Mouse (Mus musculus) neural tube, embryonic 14.5 days (tissue): Measurements from ENCODE around the gene Rnasek. TPM values are rescaled to one million over a fixed set of nuclear protein-coding genes. Genes with fewer than 3 reads are reported as not detected.

Experiments
- ATAC-seq: fragments of 200-750 bp; cut with Nextera tagmentation; 2 replicates; pipeline ENCODE4 v1.8.0; 2017; ENCODE audit warnings: low read depth, mild to moderate bottlenecking, moderate TSS enrichment, moderate library complexity
- H3K27ac ChIP-seq: fragments of 300-500 bp; sonication (generic); 2 replicates; pipeline ENCODE4 v1.5.1; 2014; ENCODE audit warnings: low read depth, mild to moderate bottlenecking, control low read depth, low read length, moderate library complexity, mixed read lengths
- H3K27me3 ChIP-seq: fragments of 300-500 bp; sonication (generic); 2 replicates; pipeline ENCODE4 v1.6.1; 2014; ENCODE audit warnings: low read length; ENCODE audit not compliant: control insufficient read depth, insufficient read depth
- H3K36me3 ChIP-seq: fragments of 300-500 bp; sonication (generic); 2 replicates; pipeline ENCODE4 v1.6.1; 2014; ENCODE audit warnings: low read length, mixed read lengths; ENCODE audit not compliant: control insufficient read depth, insufficient read depth
- H3K4me1 ChIP-seq: fragments of 300-500 bp; sonication (generic); 2 replicates; pipeline ENCODE4 v1.6.1; 2014; ENCODE audit warnings: low read length; ENCODE audit not compliant: control insufficient read depth, insufficient read depth
- H3K4me2 ChIP-seq: fragments of 300-500 bp; sonication (generic); 2 replicates; pipeline ENCODE4 v1.6.1; 2014; ENCODE audit warnings: mild to moderate bottlenecking, low read depth, low read length, control low read depth
- H3K4me3 ChIP-seq: fragments of 300-500 bp; sonication (generic); 2 replicates; pipeline ENCODE4 v1.5.1; 2014; ENCODE audit warnings: low read depth, low read length, control low read depth, mixed read lengths
- H3K9ac ChIP-seq: fragments of 300-500 bp; sonication (generic); replicated peaks from 2 replicates; pipeline ENCODE4 v1.6.1; 2014; ENCODE audit warnings: low read depth, mild to moderate bottlenecking, control low read depth, low read length, mixed read lengths
- H3K9me3 ChIP-seq: fragments of 300-500 bp; sonication (generic); 2 replicates; pipeline ENCODE4 v1.6.1; 2016; ENCODE audit warnings: low read length; ENCODE audit not compliant: control insufficient read depth
- WGBS: fragments of 180-500 bp; shearing (Covaris S2); extraction: QIAGEN DNeasy Blood & Tissue Kit; methylation state at CpG from one replicate; pipeline ENCODE4 v1.1.7; 2014; 5-methylcytosine and 5-hydroxymethylcytosine counted together
- polyA plus RNA-seq: library from polyadenylated mRNA; unstranded; fragments of >200 nt; fragmentation: Nextera tagmentation; extraction: Ambion mirVana; gene quantifications from 2 replicates; pipeline ENCODE4 v1.2.1, GENCODE M21; 2014

Rnasek gene
- polyA plus RNA-seq, 1 experiment from 2014 or later: 413 TPM

DNA sequence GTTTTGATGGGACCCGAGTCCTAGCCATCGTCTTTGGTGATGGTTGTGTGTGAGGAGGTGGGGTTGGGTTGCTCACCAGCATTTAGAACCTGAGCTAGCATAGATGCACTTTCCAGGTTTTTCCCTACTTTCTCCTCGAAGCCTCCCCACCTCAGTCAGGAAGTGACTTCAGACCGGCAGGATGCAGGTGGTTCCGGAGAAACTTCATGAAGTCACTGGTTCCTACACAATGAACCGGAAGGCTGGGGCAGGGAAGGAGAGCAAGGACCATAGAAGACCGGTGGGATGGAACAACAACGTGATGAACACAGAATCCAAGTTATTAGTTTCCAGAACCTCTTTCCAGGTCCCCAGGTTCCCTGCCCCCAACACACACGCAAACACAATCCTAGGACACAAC is 15.9 kb downstream of the Rnasek start:
- H3K4me1 ChIP-seq: peaks cover 21% of the 10 kb centered on the region
- H3K4me3 ChIP-seq: no peak overlapping the region
- no peak for ATAC-seq
- H3K36me3 ChIP-seq: no peaks in the 10 kb centered on the region
- H3K27ac ChIP-seq: no peak overlapping the region
- peaks cover 7% of the 10 kb centered on the region for H3K27me3 ChIP-seq
- no peaks in the 10 kb centered on the region for H3K9me3 ChIP-seq
- H3K4me2 ChIP-seq: no peak overlapping the region
- 87% methylated on average over 9 of the region's 9 CpGs for WGBS
- H3K9ac ChIP-seq: no peak overlapping the region

DNA sequence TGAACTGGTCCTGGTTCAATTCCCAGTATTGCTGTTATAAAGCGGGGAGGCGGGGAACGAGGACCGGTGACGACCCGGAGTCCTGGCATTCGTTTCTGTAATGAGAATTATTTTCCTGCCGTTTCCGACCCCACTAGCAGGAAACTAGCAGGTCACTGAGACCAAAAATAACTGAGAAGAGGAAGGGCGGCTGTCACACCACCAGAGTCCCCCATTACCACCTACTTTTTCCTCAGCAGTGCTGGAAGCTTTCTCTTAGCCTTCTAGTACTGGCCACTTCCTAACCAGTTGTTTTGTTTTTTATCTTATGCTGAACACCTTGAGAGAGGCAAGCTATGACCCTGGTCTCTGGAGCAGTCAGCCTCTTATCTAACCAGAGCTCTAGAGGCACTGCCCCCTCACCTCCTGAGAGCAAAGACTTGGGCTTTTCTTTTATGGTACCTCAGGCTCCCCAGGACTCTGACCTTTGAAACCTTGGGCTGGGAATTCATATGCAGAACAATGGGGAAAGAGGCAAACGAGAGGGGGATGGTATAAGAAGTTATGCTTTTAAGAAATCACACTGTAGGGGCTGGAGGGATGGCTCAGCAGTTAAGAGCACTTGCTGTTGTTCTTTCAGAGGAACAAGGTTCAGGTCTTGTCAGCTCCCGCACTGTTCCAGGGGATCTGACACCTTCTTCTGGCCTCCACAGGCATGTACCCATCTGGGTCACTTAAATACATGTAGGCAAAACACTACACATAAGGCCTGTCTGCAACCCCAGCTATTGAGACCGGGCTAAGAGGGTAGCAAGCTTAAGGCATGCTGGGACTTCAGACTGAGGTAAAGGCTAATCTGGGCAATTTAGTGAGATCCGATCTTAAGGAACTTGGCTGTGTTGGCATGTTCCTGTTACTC is 17.8 kb downstream of the Rnasek start:
- Histone ChIP-seq H3K27ac (peak overlapping the region; percentile 81), H3K4me3 (peak overlapping the region; percentile 59), H3K9me3 (no peaks in the 10 kb centered on the region), H3K4me2 (peak overlapping the region; percentile 91), H3K4me1 (peaks cover 26% of the 10 kb centered on the region), H3K9ac (peak overlapping the region; percentile 76), H3K36me3 (no peaks in the 10 kb centered on the region), H3K27me3 (peaks cover 3% of the 10 kb centered on the region; the same call in 1 of the 2 replicates)
- ATAC-seq: no peak
- WGBS: 8% methylated on average over 14 of the region's 14 CpGs

DNA sequence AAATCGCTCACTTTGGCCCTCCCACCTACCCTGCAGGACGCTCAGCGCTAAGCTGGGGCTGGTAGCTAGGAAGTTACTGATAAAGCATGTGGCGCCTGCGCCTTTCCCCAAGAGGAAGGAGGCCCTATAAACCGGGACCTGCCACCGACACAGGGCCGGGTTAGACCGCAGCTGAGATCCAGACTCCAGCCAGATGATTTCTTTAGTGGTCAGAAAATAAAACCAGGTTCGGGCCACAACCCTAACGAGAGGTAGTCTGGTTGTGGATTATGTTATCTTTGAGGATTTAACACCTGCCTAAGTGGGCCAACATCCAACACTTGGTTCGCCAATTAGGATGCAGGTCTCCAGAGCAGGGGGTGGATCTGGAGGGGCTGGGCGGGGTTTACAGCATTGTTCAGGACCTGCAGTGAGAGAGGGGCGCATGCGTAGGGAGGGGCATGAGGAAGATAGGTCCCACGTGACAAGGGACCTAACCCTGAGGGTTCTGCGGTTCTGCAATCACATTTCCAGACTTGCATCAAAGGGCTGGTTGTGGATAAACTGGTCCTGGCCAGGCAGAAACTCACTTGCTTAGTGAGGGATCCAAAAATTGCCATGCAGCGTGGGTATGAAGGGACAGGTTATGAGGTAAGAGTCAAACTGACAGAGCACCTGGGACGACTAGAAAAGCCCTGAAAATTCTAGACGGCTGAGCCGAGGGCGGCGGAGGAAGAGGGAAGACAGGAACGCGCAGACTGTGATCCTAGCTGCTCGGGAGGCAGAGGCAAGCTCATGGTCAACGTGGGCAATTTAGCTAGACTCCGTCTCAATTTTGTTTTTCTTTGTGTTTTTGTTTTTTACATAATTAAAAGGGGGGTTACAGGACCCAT is 18.7 kb downstream of the Rnasek start, which contains the start of gene Slc16a13:
TSS of gene Slc16a13 (minus strand) at position 334 of the 872 bp plus-strand sequence.
- peak; percentile 94 for ATAC-seq

DNA sequence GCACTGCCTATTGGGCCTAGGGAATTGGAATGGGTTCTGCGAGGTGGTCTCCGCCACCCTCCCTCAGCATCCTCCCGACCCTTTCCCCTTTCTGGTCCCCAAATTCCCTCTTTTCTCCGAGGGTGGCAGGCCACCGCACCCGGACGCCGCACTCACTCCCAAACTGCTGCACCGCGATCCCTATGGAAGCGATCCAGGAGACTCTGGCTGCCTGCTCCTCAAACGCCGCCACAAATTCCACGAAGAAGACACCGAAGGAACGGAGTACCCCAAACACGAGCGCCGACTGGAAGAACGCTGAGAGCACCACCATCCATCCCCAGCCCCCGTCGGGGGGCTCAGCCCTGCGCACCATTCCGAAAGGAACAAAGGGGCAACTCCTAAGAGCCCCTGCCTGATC is 19.3 kb downstream of the Rnasek start:
- H3K27ac ChIP-seq: peak overlapping the region; percentile 88
- H3K9ac ChIP-seq: peak overlapping the region; percentile 76
- H3K4me1 ChIP-seq: peaks cover 23% of the 10 kb centered on the region
- H3K4me2 ChIP-seq: peak overlapping the region; percentile 91
- H3K9me3 ChIP-seq: no peaks in the 10 kb centered on the region
- peak overlapping the region; percentile 59 for H3K4me3 ChIP-seq
- peaks cover 18% of the 10 kb centered on the region for H3K27me3 ChIP-seq
- no peaks in the 10 kb centered on the region for H3K36me3 ChIP-seq
- ATAC-seq: no peak
- under 1% methylated on average over 24 of the region's 24 CpGs for WGBS

More for the DNA sequence above, 18.7 kb downstream of the Rnasek start, which contains the start of gene Slc16a13:
- Histone ChIP-seq H3K4me1 (peaks cover 23% of the 10 kb centered on the region), H3K27ac (peak within 1 kb of the TSS; percentile 88), H3K4me3 (peak within 1 kb of the TSS; percentile 59), H3K36me3 (no peaks in the 10 kb centered on the region), H3K9ac (peak within 1 kb of the TSS; percentile 76), H3K27me3 (peaks cover 12% of the 10 kb centered on the region), H3K4me2 (peak within 1 kb of the TSS; percentile 91), H3K9me3 (no peaks in the 10 kb centered on the region)
- under 1% methylated on average over 28 of the region's 28 CpGs for WGBS

DNA sequence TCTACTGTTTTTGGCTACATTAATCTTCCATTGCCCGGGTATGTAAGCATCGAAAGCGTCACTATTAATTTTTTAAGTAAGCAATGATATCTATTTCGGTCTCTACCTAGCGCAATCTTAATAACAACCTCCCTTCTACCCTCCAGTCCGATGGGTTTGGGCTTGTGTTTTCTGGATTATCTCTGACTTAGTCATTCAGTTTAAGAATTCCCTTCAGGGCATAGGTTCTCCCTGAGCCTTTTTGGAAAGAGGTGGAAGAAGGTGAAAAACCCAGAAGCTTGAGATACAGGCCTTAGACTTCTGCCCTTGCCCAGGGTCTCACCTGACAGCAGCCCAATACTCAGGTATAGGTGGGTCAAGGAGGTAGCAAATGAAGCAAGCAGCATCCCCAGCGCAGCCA is 19.8 kb downstream of the Rnasek start:
- Histone ChIP-seq H3K9me3 (no peaks in the 10 kb centered on the region), H3K27ac (peak overlapping the region; percentile 88), H3K4me2 (peak overlapping the region; percentile 91), H3K36me3 (no peaks in the 10 kb centered on the region), H3K9ac (peak overlapping the region; percentile 76), H3K27me3 (peaks cover 20% of the 10 kb centered on the region), H3K4me3 (peak overlapping the region; percentile 59), H3K4me1 (peaks cover 23% of the 10 kb centered on the region)
- ATAC-seq: no peak
- WGBS: 55% methylated on average over 7 of the region's 7 CpGs

DNA sequence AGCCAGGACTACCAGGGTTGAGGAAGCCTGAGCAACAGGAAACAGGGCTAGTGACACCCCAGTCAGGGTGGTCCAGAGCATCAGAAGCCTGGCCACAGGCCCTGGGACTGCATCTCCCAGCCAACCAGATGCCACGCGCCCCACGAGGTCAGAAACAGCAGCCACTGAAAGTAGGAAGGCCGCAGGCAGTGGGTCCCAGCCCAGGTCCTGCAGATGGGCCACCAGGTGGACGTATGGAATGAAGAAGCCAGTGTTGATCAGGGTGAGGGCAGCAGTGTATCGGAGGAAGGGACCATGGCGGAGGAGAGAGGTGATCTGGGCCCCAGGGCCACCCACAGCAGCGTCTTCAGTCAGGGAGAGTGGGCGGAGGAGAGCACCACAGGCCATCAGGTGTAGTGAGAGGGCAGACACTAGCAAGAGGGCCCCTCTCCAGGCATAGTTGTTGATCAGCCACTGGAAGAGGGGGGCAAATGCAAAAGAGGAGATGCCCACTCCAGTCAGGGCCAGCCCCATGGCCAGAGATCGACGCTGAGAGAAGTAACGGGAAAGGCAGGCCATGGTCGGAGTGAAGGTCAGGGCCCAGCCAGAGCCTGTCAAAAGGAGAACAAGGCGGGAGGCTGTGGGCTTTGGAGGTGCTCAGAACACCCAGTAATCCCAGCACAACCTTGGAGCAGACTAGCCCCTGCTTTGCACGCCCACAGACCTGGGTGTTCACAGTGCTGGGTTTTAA is 20.7 kb downstream of the Rnasek start:
- Histone ChIP-seq H3K4me3 (peak overlapping the region; percentile 59; the same call in 1 of the 2 replicates), H3K27ac (no peak overlapping the region), H3K27me3 (peaks cover 27% of the 10 kb centered on the region), H3K4me1 (peaks cover 30% of the 10 kb centered on the region), H3K4me2 (peak overlapping the region; percentile 91), H3K9ac (no peak overlapping the region), H3K9me3 (no peaks in the 10 kb centered on the region), H3K36me3 (no peaks in the 10 kb centered on the region)
- no peak for ATAC-seq
- 91% methylated on average over 15 of the region's 15 CpGs for WGBS

DNA sequence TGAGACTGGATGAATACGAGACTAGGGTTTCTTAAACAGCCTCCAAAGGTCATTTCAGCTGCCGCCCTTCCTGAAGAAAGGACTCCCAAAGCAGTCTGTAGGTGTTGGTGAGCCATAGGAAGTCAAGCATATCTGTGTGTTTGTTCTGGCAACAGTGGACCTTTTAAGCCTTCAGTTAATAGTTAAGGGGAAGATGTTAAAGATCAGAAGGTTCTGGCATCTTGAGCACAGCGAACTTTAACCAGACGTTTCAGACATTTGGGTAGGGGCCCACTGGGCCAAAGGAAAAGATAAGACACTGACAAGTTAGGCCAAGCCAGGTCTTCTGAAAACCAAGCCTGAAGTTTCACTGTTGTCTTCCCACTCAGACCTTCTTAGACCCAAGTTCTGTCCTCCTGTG is 21.6 kb downstream of the Rnasek start:
- no peak overlapping the region for H3K4me2 ChIP-seq
- peaks cover 32% of the 10 kb centered on the region for H3K27me3 ChIP-seq
- H3K9ac ChIP-seq: no peak overlapping the region
- 98% methylated on average over 4 of the region's 4 CpGs for WGBS
- no peak for ATAC-seq
- H3K36me3 ChIP-seq: no peaks in the 10 kb centered on the region
- peaks cover 35% of the 10 kb centered on the region for H3K4me1 ChIP-seq
- no peak overlapping the region for H3K27ac ChIP-seq
- H3K9me3 ChIP-seq: no peaks in the 10 kb centered on the region
- no peak overlapping the region for H3K4me3 ChIP-seq

DNA sequence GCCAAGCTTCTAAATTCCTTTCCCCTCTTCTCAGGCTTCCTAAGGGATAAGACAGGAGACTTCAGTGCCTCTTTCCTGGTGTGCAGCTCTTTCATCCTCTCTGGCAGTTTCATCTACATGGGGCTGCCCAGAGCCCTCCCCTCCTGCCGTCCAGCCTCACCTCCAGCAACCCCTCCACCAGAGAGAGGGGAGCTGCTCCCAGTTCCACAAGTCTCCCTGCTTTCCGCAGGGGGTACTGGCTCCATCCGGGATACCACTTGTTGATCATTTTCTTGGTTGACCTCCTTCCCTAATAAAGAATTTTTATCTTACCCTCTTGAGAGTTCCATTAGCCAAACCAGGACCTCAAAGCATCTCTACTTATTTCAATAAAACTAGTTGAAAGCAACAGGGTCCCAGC is 23.5 kb downstream of the Rnasek start:
- Histone ChIP-seq H3K27me3 (peaks cover 34% of the 10 kb centered on the region), H3K9me3 (no peaks in the 10 kb centered on the region), H3K9ac (no peak overlapping the region), H3K4me3 (no peak overlapping the region), H3K4me2 (no peak overlapping the region), H3K36me3 (no peaks in the 10 kb centered on the region), H3K4me1 (peaks cover 29% of the 10 kb centered on the region), H3K27ac (no peak overlapping the region)
- WGBS: 41% methylated on average over 3 of the region's 3 CpGs
- no peak for ATAC-seq
